Mouse (Mus musculus): ENCODE data around the gene 1700069L16Rik. TPM values are rescaled to one million over a fixed set of nuclear protein-coding genes. Genes with fewer than 3 reads are reported as not detected.
A peak's percentile ranks its signal among the peaks of the same experiment; 100 is the strongest.

The 1700069L16Rik gene
- polyA plus RNA-seq, 1 experiment from 2014 or later, result not detected

GRCm38 (mm10) chr5:113735345-113736112 lies 11.0 kb upstream of the 1700069L16Rik start, which contains the start of gene Ficd:
Ficd (plus strand) TSS chr5:113735803.
- ATAC-seq (ENCODE audit: low read depth), result peak; percentile 97
- 1% methylated on average over 70 of the region's 71 CpGs for WGBS

GRCm38 (mm10) chr5:113735023-113735344 lies 10.4 kb upstream of the 1700069L16Rik start:
- Histone ChIP-seq H3K9me3 (ENCODE audit: control insufficient read depth, low read length) (no peaks in the 10 kb centered on the region), H3K4me1 (ENCODE audit: control insufficient read depth, insufficient read depth, low read length) (peaks cover 15% of the 10 kb centered on the region), H3K27me3 (ENCODE audit: control insufficient read depth, insufficient read depth, low read length) (no peaks in the 10 kb centered on the region), H3K9ac (replicated peaks; ENCODE audit: low read depth, low read length) (peak overlapping the region; percentile 50), H3K36me3 (ENCODE audit: control insufficient read depth, insufficient read depth, low read length) (peaks cover 20% of the 10 kb centered on the region), H3K27ac (ENCODE audit: low read depth, low read length) (peak overlapping the region; percentile 95), H3K4me3 (ENCODE audit: low read depth, low read length) (peak overlapping the region; percentile 50), H3K4me2 (ENCODE audit: low read depth, low read length) (peak overlapping the region; percentile 70)
- WGBS, result 30% methylated on average over 7 of the region's 7 CpGs
- ATAC-seq (ENCODE audit: low read depth), result peak; percentile 41; the same call in 1 of the 2 replicates

More at GRCm38 (mm10) chr5:113735345-113736112, 11.0 kb upstream of the 1700069L16Rik start, which contains the start of gene Ficd:
- H3K9ac ChIP-seq (replicated peaks; ENCODE audit: low read depth, low read length), result peak within 1 kb of the TSS; percentile 58
- H3K4me1 ChIP-seq (ENCODE audit: control insufficient read depth, insufficient read depth, low read length), result peaks cover 12% of the 10 kb centered on the region
- peak within 1 kb of the TSS; percentile 70 for H3K4me2 ChIP-seq (ENCODE audit: low read depth, low read length)
- no peaks in the 10 kb centered on the region for H3K27me3 ChIP-seq (ENCODE audit: control insufficient read depth, insufficient read depth, low read length)
- peak within 1 kb of the TSS; percentile 95 for H3K27ac ChIP-seq (ENCODE audit: low read depth, low read length)
- H3K9me3 ChIP-seq (ENCODE audit: control insufficient read depth, low read length), result no peaks in the 10 kb centered on the region
- peaks cover 21% of the 10 kb centered on the region for H3K36me3 ChIP-seq (ENCODE audit: control insufficient read depth, insufficient read depth, low read length)
- H3K4me3 ChIP-seq (ENCODE audit: low read depth, low read length), result peak within 1 kb of the TSS; percentile 50

GRCm38 (mm10) chr5:113734376-113734775 lies 9.8 kb upstream of the 1700069L16Rik start:
- Histone ChIP-seq H3K9ac (replicated peaks; ENCODE audit: low read depth, low read length) (no peak overlapping the region; the same call in 1 of the 2 replicates), H3K9me3 (ENCODE audit: control insufficient read depth, low read length) (no peaks in the 10 kb centered on the region), H3K27ac (ENCODE audit: low read depth, low read length) (0 out of 2 replicates have a peak overlapping the region, but pooled peaks have one; percentile 95), H3K4me3 (ENCODE audit: low read depth, low read length) (no peak overlapping the region), H3K36me3 (ENCODE audit: control insufficient read depth, insufficient read depth, low read length) (peaks cover 14% of the 10 kb centered on the region), H3K4me1 (ENCODE audit: control insufficient read depth, insufficient read depth, low read length) (peaks cover 15% of the 10 kb centered on the region), H3K27me3 (ENCODE audit: control insufficient read depth, insufficient read depth, low read length) (no peaks in the 10 kb centered on the region), H3K4me2 (ENCODE audit: low read depth, low read length) (no peak overlapping the region)
- 78% methylated on average over 5 of the region's 5 CpGs for WGBS
- ATAC-seq (ENCODE audit: low read depth), result no peak

- 27% methylated on average over 6 of the region's 6 CpGs for WGBS
- no peaks in the 10 kb centered on the region for H3K27me3 ChIP-seq (ENCODE audit: control insufficient read depth, insufficient read depth, low read length)
- no peak overlapping the region for H3K27ac ChIP-seq (ENCODE audit: low read depth, low read length)
- H3K4me1 ChIP-seq (ENCODE audit: control insufficient read depth, insufficient read depth, low read length), result peaks cover 15% of the 10 kb centered on the region
- no peaks in the 10 kb centered on the region for H3K36me3 ChIP-seq (ENCODE audit: control insufficient read depth, insufficient read depth, low read length)
- no peaks in the 10 kb centered on the region for H3K9me3 ChIP-seq (ENCODE audit: control insufficient read depth, low read length)
- no peak for ATAC-seq (ENCODE audit: low read depth)
- H3K9ac ChIP-seq (replicated peaks; ENCODE audit: low read depth, low read length), result no peak overlapping the region
- H3K4me3 ChIP-seq (ENCODE audit: low read depth, low read length), result no peak overlapping the region
- H3K4me2 ChIP-seq (ENCODE audit: low read depth, low read length), result no peak overlapping the region
Observed at GRCm38 (mm10) chr5:113732182-113732581, 7.6 kb upstream of the 1700069L16Rik start.

GRCm38 (mm10) chr5:113731174-113731573 lies 6.6 kb upstream of the 1700069L16Rik start:
- Histone ChIP-seq H3K4me3 (ENCODE audit: low read depth, low read length) (no peak overlapping the region), H3K36me3 (ENCODE audit: control insufficient read depth, insufficient read depth, low read length) (no peaks in the 10 kb centered on the region), H3K27ac (ENCODE audit: low read depth, low read length) (no peak overlapping the region), H3K4me1 (ENCODE audit: control insufficient read depth, insufficient read depth, low read length) (peaks cover 6% of the 10 kb centered on the region), H3K9ac (replicated peaks; ENCODE audit: low read depth, low read length) (no peak overlapping the region), H3K27me3 (ENCODE audit: control insufficient read depth, insufficient read depth, low read length) (no peaks in the 10 kb centered on the region), H3K9me3 (ENCODE audit: control insufficient read depth, low read length) (no peaks in the 10 kb centered on the region), H3K4me2 (ENCODE audit: low read depth, low read length) (no peak overlapping the region)
- 91% methylated on average over 7 of the region's 7 CpGs for WGBS
- no peak for ATAC-seq (ENCODE audit: low read depth)

- Histone ChIP-seq H3K4me3 (ENCODE audit: low read depth, low read length) (no peak overlapping the region), H3K27me3 (ENCODE audit: control insufficient read depth, insufficient read depth, low read length) (no peaks in the 10 kb centered on the region), H3K4me1 (ENCODE audit: control insufficient read depth, insufficient read depth, low read length) (peaks cover 6% of the 10 kb centered on the region), H3K9ac (replicated peaks; ENCODE audit: low read depth, low read length) (no peak overlapping the region), H3K27ac (ENCODE audit: low read depth, low read length) (0 out of 2 replicates have a peak overlapping the region, but pooled peaks have one; percentile 4), H3K36me3 (ENCODE audit: control insufficient read depth, insufficient read depth, low read length) (no peaks in the 10 kb centered on the region), H3K9me3 (ENCODE audit: control insufficient read depth, low read length) (no peaks in the 10 kb centered on the region), H3K4me2 (ENCODE audit: low read depth, low read length) (no peak overlapping the region)
- no peak for ATAC-seq (ENCODE audit: low read depth)
- WGBS, result 58% methylated on average over 7 of the region's 7 CpGs
Observed at GRCm38 (mm10) chr5:113730641-113731121, 6.1 kb upstream of the 1700069L16Rik start.

- Histone ChIP-seq H3K9me3 (ENCODE audit: control insufficient read depth, low read length) (no peaks in the 10 kb centered on the region), H3K4me1 (ENCODE audit: control insufficient read depth, insufficient read depth, low read length) (peaks cover 6% of the 10 kb centered on the region; the same call in 1 of the 2 replicates), H3K27me3 (ENCODE audit: control insufficient read depth, insufficient read depth, low read length) (no peaks in the 10 kb centered on the region), H3K27ac (ENCODE audit: low read depth, low read length) (no peak overlapping the region), H3K4me3 (ENCODE audit: low read depth, low read length) (no peak overlapping the region), H3K36me3 (ENCODE audit: control insufficient read depth, insufficient read depth, low read length) (no peaks in the 10 kb centered on the region), H3K9ac (replicated peaks; ENCODE audit: low read depth, low read length) (no peak overlapping the region), H3K4me2 (ENCODE audit: low read depth, low read length) (no peak overlapping the region)
- no peak for ATAC-seq (ENCODE audit: low read depth)
- 89% methylated on average over 7 of the region's 7 CpGs for WGBS
Observed at GRCm38 (mm10) chr5:113728691-113729090, 4.1 kb upstream of the 1700069L16Rik start.

GRCm38 (mm10) chr5:113728011-113728410 lies 3.4 kb upstream of the 1700069L16Rik start:
- 79% methylated on average over 7 of the region's 7 CpGs for WGBS
- H3K9ac ChIP-seq (replicated peaks; ENCODE audit: low read depth, low read length), result no peak overlapping the region
- no peaks in the 10 kb centered on the region for H3K9me3 ChIP-seq (ENCODE audit: control insufficient read depth, low read length)
- peaks cover 6% of the 10 kb centered on the region; the same call in 1 of the 2 replicates for H3K4me1 ChIP-seq (ENCODE audit: control insufficient read depth, insufficient read depth, low read length)
- no peak overlapping the region for H3K4me3 ChIP-seq (ENCODE audit: low read depth, low read length)
- H3K27me3 ChIP-seq (ENCODE audit: control insufficient read depth, insufficient read depth, low read length), result no peaks in the 10 kb centered on the region
- H3K4me2 ChIP-seq (ENCODE audit: low read depth, low read length), result no peak overlapping the region
- H3K36me3 ChIP-seq (ENCODE audit: control insufficient read depth, insufficient read depth, low read length), result no peaks in the 10 kb centered on the region
- no peak overlapping the region for H3K27ac ChIP-seq (ENCODE audit: low read depth, low read length)
- ATAC-seq (ENCODE audit: low read depth), result no peak

- Histone ChIP-seq H3K4me2 (ENCODE audit: low read depth, low read length) (no peak overlapping the region), H3K4me1 (ENCODE audit: control insufficient read depth, insufficient read depth, low read length) (peaks cover 6% of the 10 kb centered on the region; the same call in 1 of the 2 replicates), H3K9ac (replicated peaks; ENCODE audit: low read depth, low read length) (no peak overlapping the region), H3K9me3 (ENCODE audit: control insufficient read depth, low read length) (no peaks in the 10 kb centered on the region), H3K36me3 (ENCODE audit: control insufficient read depth, insufficient read depth, low read length) (no peaks in the 10 kb centered on the region), H3K4me3 (ENCODE audit: low read depth, low read length) (no peak overlapping the region), H3K27me3 (ENCODE audit: control insufficient read depth, insufficient read depth, low read length) (no peaks in the 10 kb centered on the region), H3K27ac (ENCODE audit: low read depth, low read length) (no peak overlapping the region)
- ATAC-seq (ENCODE audit: low read depth), result no peak
- WGBS, result 66% methylated on average over 12 of the region's 12 CpGs
Observed at GRCm38 (mm10) chr5:113727238-113727637, 2.7 kb upstream of the 1700069L16Rik start.
